Mouse (Mus musculus): ENCODE measurements around the gene Efr3b.

DNA sequence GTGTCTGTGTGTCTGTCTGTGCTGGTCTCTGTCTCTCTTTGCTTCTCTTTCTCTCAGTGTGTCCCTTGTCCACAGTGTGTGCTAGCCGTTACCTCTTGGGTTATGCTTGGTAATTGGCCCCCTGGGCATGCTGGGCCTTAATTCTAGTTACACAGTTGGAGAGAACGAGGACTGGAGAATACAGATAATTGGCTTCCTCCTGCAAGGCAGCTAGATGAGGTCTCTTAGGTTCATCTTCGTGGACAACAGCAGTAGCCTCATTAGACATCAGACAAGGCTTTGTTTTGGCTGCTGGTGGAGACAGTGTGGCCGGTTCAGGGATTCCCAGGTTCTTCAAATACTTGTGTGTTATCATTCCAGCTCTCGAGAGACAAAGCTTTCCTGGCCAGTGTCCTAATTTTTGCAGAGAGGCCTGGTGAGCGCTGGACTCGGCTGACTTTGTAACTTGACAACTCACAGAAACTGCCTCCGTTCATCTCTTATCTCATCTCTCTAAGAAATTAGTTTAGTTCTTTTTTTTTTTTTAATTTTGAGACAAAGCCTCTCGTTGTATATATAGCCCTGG lies 12.2 kb upstream of the Efr3b start:
- TF ChIP-seq CTCF (IDR thresholded peaks at IDR 0.05; ENCODE audit: extremely low read depth, insufficient read depth, low read length) (no peak), POLR2A (IDR thresholded peaks at IDR 0.05; ENCODE audit: extremely low read depth, insufficient read depth, low read length) (no peak)
